Mouse (Mus musculus): ENCODE results near the gene Vps41.

GRCm38 (mm10) chr13:18847386-18847785, 130.3 kb downstream of the Vps41 start:
- TF ChIP-seq CTCF (IDR thresholded peaks at IDR 0.05; ENCODE audit: low read depth, low read length) = no peak
- TF ChIP-seq POLR2A (IDR thresholded peaks at IDR 0.05; ENCODE audit: insufficient read depth, low read length) = no peak

Data from ES-Bruce4 (cell line).